Mouse (Mus musculus): ENCODE measurements around the gene B3glct. TPM values are rescaled to one million over a fixed set of nuclear protein-coding genes. Genes with fewer than 3 reads are reported as not detected.

The B3glct gene
- polyA plus RNA-seq, 1 experiment from 2014 or later, result 16.7 TPM

DNA sequence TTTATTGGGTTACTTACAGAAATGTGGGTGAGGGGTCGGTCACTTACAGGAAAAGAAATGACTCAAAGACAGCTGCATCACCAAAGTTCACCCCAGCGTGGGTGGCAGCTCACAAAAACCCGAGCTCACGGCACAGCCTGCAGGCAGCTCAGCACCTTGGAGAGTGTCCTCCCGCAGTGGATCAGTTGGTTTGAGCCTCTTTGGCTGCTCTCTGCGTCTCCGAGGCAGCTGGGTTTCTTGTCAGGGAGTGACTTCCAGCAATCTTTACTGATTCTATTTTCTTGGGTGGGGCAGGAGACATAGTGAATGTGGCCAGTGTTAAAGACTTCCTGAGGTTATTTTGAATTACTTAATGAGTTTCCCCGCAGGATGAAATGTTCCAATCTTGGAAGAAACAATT lies 112.1 kb downstream of the B3glct start:
- in situ Hi-C loops (cut with MboI; ENCODE audit: low pct_unique_long_range_greater_than_20kb), result no loop called here
- no peak for TF ChIP-seq CTCF (IDR thresholded peaks at IDR 0.05)
- DNase-seq (ENCODE audit: low read depth, low spot score), result no peak

DNA sequence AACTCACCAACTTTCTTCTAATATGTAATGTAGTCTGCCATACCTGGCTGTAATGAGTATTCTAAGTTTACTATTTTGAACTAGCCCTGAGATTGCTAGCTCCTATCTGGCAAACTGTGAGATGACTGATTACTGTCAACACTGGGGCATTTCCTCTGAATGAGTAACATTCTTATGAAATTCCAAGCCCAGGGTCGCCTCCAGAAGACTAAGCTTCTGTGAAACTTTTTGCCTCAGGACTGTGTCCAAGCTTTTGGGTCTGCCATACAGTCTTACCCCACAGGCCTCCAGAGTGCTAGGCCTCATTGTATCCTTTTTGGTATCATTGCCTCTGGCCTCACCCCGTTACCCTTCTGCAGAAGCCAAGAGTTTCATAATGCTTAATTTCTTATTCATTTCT lies 132.0 kb downstream of the B3glct start:
- DNase-seq (ENCODE audit: low read depth, low spot score), result no peak
- ATAC-seq, result no peak
- in situ Hi-C loops (cut with MboI; ENCODE audit: low pct_unique_long_range_greater_than_20kb), result no loop called here

More for the DNA sequence above, 112.1 kb downstream of the B3glct start:
- H3K27me3 ChIP-seq, result peaks cover 5% of the 10 kb centered on the region
- ATAC-seq, result no peak
- ChIA-PET CTCF (no interaction called here), POLR2A (no interaction called here)

DNA sequence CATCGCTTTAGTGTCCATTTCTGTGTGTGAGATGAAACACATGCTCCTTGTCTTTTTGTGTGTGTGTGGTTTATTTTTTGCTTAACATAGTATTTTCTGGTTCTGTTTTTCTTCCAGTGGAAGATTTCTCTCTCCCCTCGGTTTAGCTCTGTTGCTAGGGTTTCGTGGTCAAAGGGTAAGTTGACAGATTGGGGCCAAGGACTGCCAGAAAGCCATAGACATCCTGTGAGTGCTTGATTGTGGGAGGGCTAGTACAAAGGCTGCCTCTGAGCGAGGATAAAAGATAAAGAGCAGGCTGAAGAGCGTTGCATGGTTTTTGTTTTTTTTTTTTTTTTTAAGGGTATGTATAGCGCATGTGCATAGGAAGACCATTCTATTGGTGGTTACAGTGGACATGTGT lies 133.8 kb downstream of the B3glct start:
- ATAC-seq, result no peak
- ChIA-PET POLR2A (no interaction called here), CTCF (no interaction called here)
- in situ Hi-C loops (cut with MboI; ENCODE audit: low pct_unique_long_range_greater_than_20kb), result no loop called here
- no peak for DNase-seq (ENCODE audit: low read depth, low spot score)
- no peak for TF ChIP-seq CTCF (IDR thresholded peaks at IDR 0.05)
- no peaks in the 10 kb centered on the region for H3K27me3 ChIP-seq

More for the DNA sequence above, 132.0 kb downstream of the B3glct start:
- no peak for TF ChIP-seq CTCF (IDR thresholded peaks at IDR 0.05)
- CTCF ChIA-PET, result no interaction called here
- peaks cover 8% of the 10 kb centered on the region for H3K27me3 ChIP-seq
- POLR2A ChIA-PET, result no interaction called here

Other genes starting within 250 kb of the B3glct start
- 0.74 TPM for gene Tex26, start 238.6 kb upstream of the B3glct start, polyA plus RNA-seq (2021)
- gene Wdr95, start 149.6 kb upstream of the B3glct start, polyA plus RNA-seq (2021), result 0.03 TPM
- 200 TPM for gene Hsph1, start 41.9 kb upstream of the B3glct start, polyA plus RNA-seq (2021)